Mouse (Mus musculus) lung, embryonic 16.5 days (tissue): ENCODE measurements around the gene Ifit2. TPM values are rescaled to one million over a fixed set of nuclear protein-coding genes. Genes with fewer than 3 reads are reported as not detected.
"Not testable (repeated sequence)": the region's sequence is repeated elsewhere in the genome, so short reads cannot be mapped to it uniquely, and the experiment has no call there.

ENCODE experiments used
- ATAC-seq: fragments of 200-750 bp; cut with Nextera tagmentation; 2 replicates; pipeline ENCODE4 v1.8.0; 2017; ENCODE audit warnings: low read depth, mild to moderate bottlenecking, moderate library complexity
- H3K27ac ChIP-seq: fragments of 300-500 bp; sonication (generic); 2 replicates; pipeline ENCODE4 v1.5.1; 2014; ENCODE audit warnings: mild to moderate bottlenecking, control low read depth, low read length
- H3K27me3 ChIP-seq: fragments of 300-500 bp; sonication (generic); 2 replicates; pipeline ENCODE4 v1.6.1; 2014; ENCODE audit warnings: low read depth, low read length, mixed read lengths; ENCODE audit not compliant: control insufficient read depth, insufficient read depth
- H3K36me3 ChIP-seq: fragments of 300-500 bp; sonication (generic); 2 replicates; pipeline ENCODE4 v1.6.1; 2014; ENCODE audit warnings: low read length; ENCODE audit not compliant: control insufficient read depth, insufficient read depth
- H3K4me1 ChIP-seq: fragments of 300-500 bp; sonication (generic); replicated peaks from 2 replicates; pipeline ENCODE4 v1.6.1; 2014; ENCODE audit warnings: low read length, mixed read lengths; ENCODE audit not compliant: control insufficient read depth, insufficient read depth
- H3K4me2 ChIP-seq: fragments of 300-500 bp; sonication (generic); 2 replicates; pipeline ENCODE4 v1.6.1; 2014; ENCODE audit warnings: low read depth, low read length, control low read depth
- H3K4me3 ChIP-seq: fragments of 300-500 bp; sonication (generic); 2 replicates; pipeline ENCODE4 v1.5.1; 2014; ENCODE audit warnings: mild to moderate bottlenecking, low read length, control low read depth
- H3K9ac ChIP-seq: fragments of 300-500 bp; sonication (generic); 2 replicates; pipeline ENCODE4 v1.6.1; 2014; ENCODE audit warnings: low read length, control low read depth
- H3K9me3 ChIP-seq: fragments of 300-500 bp; sonication (generic); 2 replicates; pipeline ENCODE4 v1.6.1; 2016; ENCODE audit warnings: low read length; ENCODE audit not compliant: control insufficient read depth
- WGBS: fragments of 180-500 bp; shearing (Covaris S2); extraction: QIAGEN DNeasy Blood & Tissue Kit; methylation state at CpG from one replicate; pipeline ENCODE4 v1.1.7; 2014; 5-methylcytosine and 5-hydroxymethylcytosine counted together
- polyA plus RNA-seq: library from polyadenylated mRNA; unstranded; fragments of >200 nt; fragmentation: Nextera tagmentation; extraction: Ambion mirVana; gene quantifications from 2 replicates; pipeline ENCODE4 v1.2.1, GENCODE M21; 2015

Ifit2 gene
- polyA plus RNA-seq, 1 experiment from 2014 or later: 13.0 TPM

DNA sequence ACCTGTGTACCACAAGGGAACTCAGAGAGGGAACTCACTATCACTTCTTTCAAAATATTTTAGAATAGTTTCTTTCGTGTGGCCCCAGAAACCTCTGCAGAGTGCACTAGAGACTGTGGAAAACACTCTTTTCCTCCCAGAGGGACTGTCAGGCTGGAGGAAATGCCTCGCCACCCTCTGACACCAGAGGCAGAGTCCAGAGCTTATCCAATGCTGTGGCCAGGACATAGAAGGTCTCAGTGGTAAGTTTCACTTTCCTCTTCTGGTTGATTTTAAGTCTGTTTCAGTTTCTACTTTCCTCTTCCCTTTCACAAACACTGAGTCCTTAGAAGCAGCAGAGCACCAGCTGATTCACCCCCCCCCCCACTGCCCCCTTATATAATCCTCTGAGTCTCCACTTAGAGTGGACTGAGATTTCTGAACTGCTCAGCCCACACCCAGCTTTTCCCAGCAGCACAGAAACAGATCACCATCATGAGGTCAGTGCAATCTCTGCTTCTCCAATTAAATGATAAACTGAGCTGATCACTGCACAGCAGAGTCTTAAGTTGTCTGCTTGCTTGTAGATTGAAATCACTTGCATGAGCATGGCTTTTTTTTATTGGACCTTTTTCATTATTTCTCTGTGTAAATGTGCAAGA lies 32.8 kb downstream of the Ifit2 start, which contains the start of gene Ifit3:
Gene Ifit3, plus strand, starts transcription at position 406 of the 641 bp plus-strand sequence.
- WGBS: 47% methylated on average over 2 of the region's 2 CpGs
- H3K9ac ChIP-seq: not testable (repeated sequence)
- ATAC-seq: peak; percentile 65

DNA sequence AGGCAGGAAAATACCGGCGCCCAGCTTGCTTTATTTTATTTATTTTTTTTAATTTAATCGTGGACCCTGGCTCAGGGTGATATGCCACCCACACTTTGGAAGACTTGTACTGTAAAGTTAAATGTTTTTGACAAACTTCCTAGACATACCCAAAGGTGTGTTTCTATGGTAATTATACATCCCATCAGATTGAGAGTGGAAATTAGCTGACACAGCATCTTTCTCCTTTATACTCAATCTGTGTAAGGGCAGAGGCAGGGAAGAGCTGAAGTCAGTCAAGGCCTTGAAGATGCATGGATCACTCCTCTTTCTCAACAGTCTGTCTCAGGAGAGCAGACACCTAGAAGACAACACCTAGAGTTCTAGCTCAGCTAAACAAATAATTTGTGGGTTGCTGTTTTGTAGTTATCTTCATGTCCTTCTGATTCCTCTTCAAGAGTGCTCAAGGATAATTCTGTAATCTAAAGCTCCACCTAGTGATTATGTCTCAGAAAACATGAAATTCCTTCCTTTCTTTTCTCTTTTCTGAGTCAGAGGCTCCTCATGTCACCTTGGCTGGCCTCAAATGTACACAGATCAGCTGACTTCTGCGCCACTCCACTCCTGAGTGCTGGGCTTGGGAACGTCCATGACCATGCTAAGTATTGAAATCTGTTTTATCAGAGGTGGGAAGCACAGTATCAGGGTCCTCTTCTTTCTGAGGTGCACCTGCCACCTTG lies 35.4 kb downstream of the Ifit2 start:
- not testable (repeated sequence) for H3K4me3 ChIP-seq, H3K4me1 ChIP-seq, H3K9me3 ChIP-seq, ATAC-seq, H3K9ac ChIP-seq, H3K27ac ChIP-seq, H3K4me2 ChIP-seq, H3K36me3 ChIP-seq, H3K27me3 ChIP-seq
- WGBS: 54% methylated on average over 5 of the region's 5 CpGs

More for the DNA sequence above, 32.8 kb downstream of the Ifit2 start, which contains the start of gene Ifit3:
- not testable (repeated sequence) for H3K4me1 ChIP-seq, H3K4me2 ChIP-seq, H3K4me3 ChIP-seq, H3K36me3 ChIP-seq, H3K9me3 ChIP-seq, H3K27me3 ChIP-seq, H3K27ac ChIP-seq

DNA sequence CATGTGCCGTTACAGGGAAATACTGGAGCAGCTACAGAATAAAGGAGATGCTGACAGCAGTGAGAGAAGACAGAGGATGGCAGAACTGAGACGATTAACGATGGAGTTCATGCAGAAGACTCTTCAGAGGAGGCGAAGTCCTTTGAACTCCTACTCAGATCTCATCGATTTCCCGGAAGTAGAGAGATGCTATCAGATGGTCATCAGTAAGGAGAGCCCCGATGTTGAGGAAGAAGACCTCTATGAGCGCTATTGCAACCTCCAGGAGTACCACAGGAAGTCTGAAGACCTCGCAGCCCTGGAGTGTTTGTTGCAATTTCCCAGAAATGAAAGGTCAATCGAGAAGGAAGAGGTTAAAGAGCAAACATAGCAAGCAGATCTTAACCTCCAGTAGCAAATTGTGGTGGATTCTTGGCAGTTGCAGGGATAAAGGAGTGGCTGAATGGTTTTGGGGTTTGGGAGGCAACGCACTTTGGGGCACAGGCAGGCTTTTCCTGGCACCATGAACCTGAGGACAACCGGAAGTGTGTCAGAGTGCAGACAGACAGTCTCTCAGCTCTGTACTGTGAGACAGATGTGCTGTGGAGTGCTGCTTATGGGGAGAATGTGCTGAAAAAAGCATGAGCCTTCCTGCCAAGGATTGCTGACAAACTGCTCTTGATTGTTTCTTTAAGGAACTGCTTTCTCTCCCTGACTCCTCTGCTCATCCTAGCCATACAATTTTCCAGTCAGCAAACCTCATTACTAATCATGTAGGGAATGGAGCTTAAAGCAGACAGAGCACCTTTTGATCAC lies 37.6 kb downstream of the Ifit2 start:
- H3K9me3 ChIP-seq, H3K27me3 ChIP-seq, H3K27ac ChIP-seq, H3K9ac ChIP-seq, H3K4me2 ChIP-seq, H3K4me1 ChIP-seq, H3K4me3 ChIP-seq, H3K36me3 ChIP-seq: not testable (repeated sequence)
- ATAC-seq: peak; percentile 67
- 55% methylated on average over 6 of the region's 12 CpGs for WGBS

DNA sequence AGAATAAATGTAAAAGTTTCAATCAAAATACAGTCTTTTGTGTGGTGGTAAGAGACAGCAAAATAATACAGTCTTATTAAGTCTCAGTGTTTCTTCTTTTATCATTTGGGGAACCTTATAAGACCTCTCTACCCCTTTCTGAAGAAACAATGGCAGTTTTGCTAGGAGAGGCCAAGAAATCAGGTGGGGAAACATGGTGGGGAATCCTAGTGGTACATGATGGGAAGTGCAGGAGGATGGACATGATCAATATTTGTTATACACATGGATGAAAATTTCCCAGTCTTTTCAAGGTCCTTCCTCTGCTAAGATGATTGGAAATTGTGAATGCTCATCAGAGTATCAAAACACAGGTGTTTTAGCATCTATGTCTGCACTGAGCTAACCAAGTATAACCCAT lies 38.5 kb downstream of the Ifit2 start:
- Histone ChIP-seq H3K4me1 (no peaks in the 10 kb centered on the region), H3K4me3 (no peak overlapping the region), H3K4me2 (no peak overlapping the region), H3K27me3 (no peaks in the 10 kb centered on the region), H3K27ac (no peak overlapping the region), H3K36me3 (no peaks in the 10 kb centered on the region), H3K9me3 (no peaks in the 10 kb centered on the region), H3K9ac (no peak overlapping the region)
- ATAC-seq: no peak

DNA sequence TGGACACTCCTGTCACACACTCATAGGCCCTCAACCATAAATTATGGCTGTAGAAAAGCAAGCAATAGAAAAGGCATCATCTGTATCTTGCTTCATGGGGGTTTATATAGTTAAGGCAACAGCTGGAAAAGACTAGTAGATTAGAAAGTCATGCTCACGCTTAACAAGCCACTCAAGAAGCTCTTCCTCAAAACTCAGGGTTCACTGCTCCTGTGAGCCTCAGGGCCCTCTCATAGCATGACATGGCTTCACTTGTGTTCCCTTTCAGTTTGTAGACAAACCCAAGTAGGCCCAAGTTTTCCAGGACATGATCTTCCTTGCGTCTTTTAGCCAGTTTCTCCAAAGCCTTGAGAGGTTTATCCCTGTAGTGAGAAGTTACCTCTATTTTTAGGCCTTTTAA lies 43.0 kb downstream of the Ifit2 start:
- 85% methylated on average over 2 of the region's 2 CpGs for WGBS
- Histone ChIP-seq H3K4me1 (peaks cover 2% of the 10 kb centered on the region), H3K4me2 (no peak overlapping the region), H3K27me3 (no peaks in the 10 kb centered on the region), H3K9me3 (no peaks in the 10 kb centered on the region), H3K9ac (no peak overlapping the region), H3K4me3 (no peak overlapping the region), H3K27ac (no peak overlapping the region), H3K36me3 (no peaks in the 10 kb centered on the region)
- ATAC-seq: no peak

DNA sequence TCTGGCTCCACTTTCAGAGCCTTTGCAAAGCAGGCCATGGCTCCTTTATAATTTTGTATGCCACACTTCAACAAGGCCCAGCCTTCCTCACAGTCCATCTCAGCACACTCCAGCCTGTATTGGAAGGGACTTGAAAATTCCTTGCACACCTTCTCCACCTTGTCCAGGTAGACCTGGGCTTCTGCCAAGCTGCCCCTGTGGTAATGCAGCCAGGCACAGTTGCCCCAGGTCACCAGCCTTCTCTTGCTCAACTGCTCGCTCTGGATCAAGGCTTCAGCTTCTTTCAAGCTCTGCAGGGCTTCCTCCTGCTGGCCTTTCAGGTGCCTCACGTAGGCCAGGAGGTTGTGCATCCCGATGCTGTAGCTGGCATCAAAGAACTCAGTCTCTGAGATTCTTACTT lies 44.0 kb downstream of the Ifit2 start:
- H3K4me3 ChIP-seq, H3K27ac ChIP-seq, H3K9ac ChIP-seq, H3K27me3 ChIP-seq, H3K4me2 ChIP-seq, H3K9me3 ChIP-seq, H3K36me3 ChIP-seq, H3K4me1 ChIP-seq: not testable (repeated sequence)
- 0 out of 2 replicates have a peak, but pooled peaks have one; percentile 27 for ATAC-seq
- 73% methylated on average over 3 of the region's 3 CpGs for WGBS

DNA sequence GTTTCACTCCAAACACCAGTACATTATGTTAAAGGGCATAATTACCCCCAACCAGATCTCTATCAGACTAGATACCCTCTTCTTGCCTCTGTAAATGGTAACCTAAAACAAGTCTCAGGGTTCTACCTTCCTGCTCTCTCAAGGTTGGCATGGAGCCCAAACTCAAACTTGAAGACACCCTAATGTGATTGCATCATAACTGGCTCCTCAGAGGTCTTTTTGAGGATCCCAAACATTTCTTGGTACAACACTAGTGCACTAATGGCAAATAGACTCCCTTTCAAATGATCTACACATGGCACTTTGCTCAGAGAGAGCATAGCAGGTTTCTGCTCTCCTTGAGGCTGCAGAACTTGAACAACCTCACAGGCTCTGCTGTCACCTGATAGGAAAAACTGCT lies 46.3 kb downstream of the Ifit2 start:
- no peaks in the 10 kb centered on the region for H3K36me3 ChIP-seq
- no peak overlapping the region for H3K27ac ChIP-seq
- no peak overlapping the region for H3K4me3 ChIP-seq
- H3K9ac ChIP-seq: no peak overlapping the region
- H3K9me3 ChIP-seq: no peaks in the 10 kb centered on the region
- H3K4me2 ChIP-seq: no peak overlapping the region
- no peak for ATAC-seq
- H3K27me3 ChIP-seq: no peaks in the 10 kb centered on the region
- peaks cover 4% of the 10 kb centered on the region for H3K4me1 ChIP-seq

DNA sequence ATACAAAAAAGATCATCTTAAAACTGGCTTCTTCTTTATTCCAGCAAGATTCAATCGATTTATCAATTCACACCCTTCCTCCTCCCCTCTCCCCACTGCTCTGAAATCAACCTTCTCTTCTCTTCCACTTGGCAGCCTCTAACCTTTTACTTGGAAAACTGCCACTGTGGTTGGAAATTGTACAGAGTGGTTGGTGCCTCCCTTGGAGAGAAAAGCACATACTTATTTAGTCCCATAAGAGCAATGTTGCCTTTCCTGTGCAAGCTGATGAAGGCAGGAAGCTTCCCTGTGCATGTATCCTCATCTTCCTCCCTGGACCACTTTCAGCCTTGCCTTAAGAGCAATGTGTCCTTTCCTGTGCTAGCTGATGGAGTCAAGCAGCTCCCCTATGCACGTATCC lies 47.8 kb downstream of the Ifit2 start:
- Histone ChIP-seq H3K4me3 (no peak overlapping the region), H3K9ac (no peak overlapping the region), H3K4me2 (no peak overlapping the region), H3K9me3 (no peaks in the 10 kb centered on the region), H3K27ac (no peak overlapping the region), H3K27me3 (no peaks in the 10 kb centered on the region), H3K36me3 (no peaks in the 10 kb centered on the region), H3K4me1 (peaks cover 4% of the 10 kb centered on the region)
- ATAC-seq: peak; percentile 64
- 63% methylated on average over 2 of the region's 2 CpGs for WGBS

DNA sequence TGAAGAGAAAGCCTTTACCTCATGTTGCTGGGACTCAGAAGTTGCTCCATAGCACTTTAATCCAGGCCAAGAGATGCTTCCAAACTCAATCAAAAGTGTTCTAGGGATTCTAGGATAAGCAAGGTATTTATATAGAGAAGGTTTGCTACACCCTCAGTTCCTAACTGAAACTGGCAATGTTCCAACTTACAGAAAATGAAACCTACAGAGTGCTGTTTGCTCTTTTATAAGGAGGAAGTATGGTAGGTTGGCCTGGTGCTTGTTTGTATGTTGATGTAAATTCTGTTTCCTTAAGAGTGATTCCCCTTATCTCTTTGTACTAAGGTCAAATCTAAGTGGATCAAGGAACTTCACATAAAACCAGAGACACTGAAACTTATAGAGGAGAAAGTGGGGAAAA lies 48.8 kb downstream of the Ifit2 start:
- not testable (repeated sequence) for ATAC-seq

More for the DNA sequence above, 48.8 kb downstream of the Ifit2 start:
- not testable (repeated sequence) for H3K9ac ChIP-seq, H3K9me3 ChIP-seq, H3K27me3 ChIP-seq, H3K4me3 ChIP-seq, H3K4me1 ChIP-seq, H3K36me3 ChIP-seq, H3K27ac ChIP-seq, H3K4me2 ChIP-seq
